Mouse (Mus musculus): Measurements from ENCODE around the gene Spo11. TPM values are rescaled to one million over a fixed set of nuclear protein-coding genes. Genes with fewer than 3 reads are reported as not detected.

Spo11 gene
- total and polyA plus RNA-seq, 2 experiments from 2014 or later: 0.96 to 1.0 TPM

DNA sequence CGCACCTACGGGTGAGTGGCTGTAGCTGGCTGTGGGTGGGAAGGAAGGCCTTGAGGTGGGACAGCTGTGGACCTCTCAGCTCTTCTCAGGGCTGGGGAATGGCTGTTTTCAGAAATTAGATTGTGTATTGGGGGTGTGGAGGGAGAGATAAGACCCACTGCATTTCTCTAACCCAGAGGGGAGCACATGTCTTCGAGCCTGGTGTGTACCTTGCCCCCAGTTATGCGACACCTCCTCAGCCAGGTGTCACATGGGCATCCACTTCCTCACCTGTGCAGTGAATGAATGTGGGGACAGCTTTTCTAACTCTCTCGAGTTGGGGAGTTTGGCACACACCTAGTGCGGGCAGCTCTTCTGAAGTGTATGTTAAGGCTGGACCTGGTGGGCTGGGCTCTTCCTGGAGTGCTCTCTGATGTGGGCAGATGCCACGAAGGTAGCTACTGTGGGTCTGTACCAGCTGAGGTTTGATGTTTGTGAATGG is 45.9 kb downstream of the Spo11 start:
- H3K27me3 ChIP-seq (ENCODE audit: insufficient read depth, low read length): peaks cover 6% of the 10 kb centered on the region
- H3K27ac ChIP-seq: no peak overlapping the region
- no peaks in the 10 kb centered on the region for H3K36me3 ChIP-seq (ENCODE audit: insufficient read depth, low read length)
- H3K9ac ChIP-seq (replicated peaks; ENCODE audit: low read length): no peak overlapping the region
- ATAC-seq (no peak), DNase-seq (ENCODE audit: low spot score) (no peak)
- TF ChIP-seq CTCF (IDR thresholded peaks at IDR 0.05; ENCODE audit: low read depth): no peak
- H3K9me3 ChIP-seq (ENCODE audit: low read length): no peaks in the 10 kb centered on the region
- peaks cover 34% of the 10 kb centered on the region for H3K4me1 ChIP-seq (ENCODE audit: insufficient read depth, low read length)
- H3K4me2 ChIP-seq (ENCODE audit: low read depth, low read length): peak overlapping the region; percentile 77
- H3K4me3 ChIP-seq (ENCODE audit: low read length): peak overlapping the region; percentile 64; the same call in 1 of the 2 replicates
- 86% methylated on average over 7 of the region's 7 CpGs for WGBS

DNA sequence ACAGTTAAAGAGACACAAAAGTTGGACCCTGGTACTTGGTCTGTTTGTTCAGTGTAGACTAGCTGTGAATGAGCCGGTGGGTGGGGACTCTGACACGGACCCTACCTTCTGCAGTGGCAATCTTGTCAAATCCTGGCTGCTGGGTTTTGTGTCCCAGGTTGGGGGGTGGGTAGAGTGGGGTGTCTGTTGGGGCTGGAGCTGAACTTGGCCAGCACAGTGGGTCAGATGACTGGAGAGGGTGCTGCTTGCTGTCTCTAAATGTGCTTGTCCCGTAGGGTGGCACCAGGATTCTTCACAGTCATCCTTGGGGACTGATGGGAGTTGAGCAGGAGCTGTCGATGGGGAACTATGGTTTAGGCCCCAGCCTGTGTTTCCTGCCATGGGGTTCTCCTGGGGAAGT is 46.5 kb downstream of the Spo11 start:
- H3K27ac ChIP-seq: no peak overlapping the region
- no peaks in the 10 kb centered on the region for H3K36me3 ChIP-seq (ENCODE audit: insufficient read depth, low read length)
- no peak for TF ChIP-seq CTCF (IDR thresholded peaks at IDR 0.05; ENCODE audit: low read depth)
- H3K27me3 ChIP-seq (ENCODE audit: insufficient read depth, low read length): peaks cover 6% of the 10 kb centered on the region
- no peaks in the 10 kb centered on the region for H3K9me3 ChIP-seq (ENCODE audit: low read length)
- peaks cover 34% of the 10 kb centered on the region for H3K4me1 ChIP-seq (ENCODE audit: insufficient read depth, low read length)
- DNase-seq (ENCODE audit: low spot score) (no peak), ATAC-seq (no peak)
- H3K4me3 ChIP-seq (ENCODE audit: low read length): no peak overlapping the region
- WGBS: 80% methylated on average over 4 of the region's 4 CpGs
- H3K9ac ChIP-seq (replicated peaks; ENCODE audit: low read length): no peak overlapping the region
- peak overlapping the region; percentile 77; the same call in 1 of the 2 replicates for H3K4me2 ChIP-seq (ENCODE audit: low read depth, low read length)

DNA sequence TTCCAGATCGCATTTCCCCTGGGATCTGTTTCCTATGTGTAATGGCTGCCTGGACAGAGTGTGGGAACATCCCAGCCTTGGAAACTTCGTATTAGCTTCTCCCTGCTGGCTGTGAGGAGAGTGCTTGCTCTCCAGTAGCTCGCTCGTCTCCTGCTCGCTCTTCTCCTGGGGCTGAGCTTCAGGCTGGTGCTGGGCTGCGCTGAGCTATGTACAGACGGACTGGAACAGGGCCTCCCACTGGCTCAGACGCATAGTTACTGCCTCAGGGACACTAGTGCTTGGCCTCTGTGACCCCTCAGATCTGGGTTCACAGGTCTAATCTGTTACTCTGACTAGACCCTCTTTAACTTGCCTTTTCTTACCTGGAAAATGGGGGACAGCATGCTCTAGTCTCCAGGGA is 46.9 kb downstream of the Spo11 start:
- Histone ChIP-seq H3K4me3 (ENCODE audit: low read length) (no peak overlapping the region), H3K36me3 (ENCODE audit: insufficient read depth, low read length) (no peaks in the 10 kb centered on the region), H3K4me1 (ENCODE audit: insufficient read depth, low read length) (peaks cover 34% of the 10 kb centered on the region), H3K4me2 (ENCODE audit: low read depth, low read length) (no peak overlapping the region), H3K27me3 (ENCODE audit: insufficient read depth, low read length) (peaks cover 6% of the 10 kb centered on the region), H3K9ac (replicated peaks; ENCODE audit: low read length) (no peak overlapping the region), H3K9me3 (ENCODE audit: low read length) (no peaks in the 10 kb centered on the region), H3K27ac (no peak overlapping the region)
- ATAC-seq (no peak), DNase-seq (ENCODE audit: low spot score) (no peak)
- TF ChIP-seq CTCF (IDR thresholded peaks at IDR 0.05; ENCODE audit: low read depth): no peak
- WGBS: 63% methylated on average over 8 of the region's 8 CpGs

DNA sequence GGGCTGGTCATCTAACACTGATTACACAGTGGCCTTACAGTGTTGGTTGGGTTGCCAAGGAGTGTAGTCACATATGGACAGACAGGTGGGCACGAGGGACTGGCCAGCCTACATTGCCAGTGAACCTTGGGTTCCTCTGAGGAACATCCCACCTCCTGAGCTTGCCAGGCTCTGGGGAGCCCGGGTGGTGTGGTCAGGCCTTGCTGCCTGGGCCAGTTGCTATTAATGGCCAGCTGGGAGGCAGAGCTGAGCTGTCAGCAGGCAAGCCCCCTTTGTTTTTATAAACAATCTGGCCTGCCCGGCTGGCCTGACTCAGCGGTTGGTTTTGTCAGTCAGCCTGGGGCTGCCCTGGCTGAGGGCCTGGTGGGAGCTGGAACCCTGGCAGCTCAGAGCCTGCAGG is 47.4 kb downstream of the Spo11 start:
- 11% methylated on average over 4 of the region's 4 CpGs for WGBS
- Histone ChIP-seq H3K9ac (replicated peaks; ENCODE audit: low read length) (no peak overlapping the region), H3K27ac (no peak overlapping the region)

DNA sequence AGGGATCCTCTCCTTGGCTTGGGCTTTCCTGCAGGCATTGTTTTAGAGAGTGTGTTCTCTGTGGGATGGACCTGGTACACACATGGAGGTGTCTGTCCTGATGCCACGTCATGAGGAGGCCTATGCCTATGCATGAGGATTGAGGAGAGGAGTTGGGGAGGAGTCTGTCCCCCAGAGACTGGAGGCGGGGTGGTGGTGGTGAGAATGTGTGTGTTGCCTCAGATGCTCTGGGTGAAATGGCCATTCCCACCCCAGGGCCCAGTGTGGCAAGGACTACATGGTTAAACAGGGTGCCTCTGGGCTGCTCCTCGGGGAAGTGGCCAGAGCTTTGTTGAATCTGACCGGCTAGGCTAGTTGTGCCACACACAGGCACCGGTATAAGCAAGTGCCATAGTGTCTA is 48.8 kb downstream of the Spo11 start:
- DNase-seq (ENCODE audit: low spot score) (no peak), ATAC-seq (no peak)
- Histone ChIP-seq H3K27ac (no peak overlapping the region), H3K27me3 (ENCODE audit: insufficient read depth, low read length) (no peaks in the 10 kb centered on the region), H3K9me3 (ENCODE audit: low read length) (no peaks in the 10 kb centered on the region), H3K36me3 (ENCODE audit: insufficient read depth, low read length) (no peaks in the 10 kb centered on the region), H3K4me3 (ENCODE audit: low read length) (no peak overlapping the region), H3K4me1 (ENCODE audit: insufficient read depth, low read length) (peaks cover 24% of the 10 kb centered on the region), H3K9ac (replicated peaks; ENCODE audit: low read length) (no peak overlapping the region), H3K4me2 (ENCODE audit: low read depth, low read length) (no peak overlapping the region)
- TF ChIP-seq CTCF (IDR thresholded peaks at IDR 0.05; ENCODE audit: low read depth): no peak
- WGBS: 78% methylated on average over 5 of the region's 5 CpGs

More for the DNA sequence above, 47.4 kb downstream of the Spo11 start:
- H3K9me3 ChIP-seq (ENCODE audit: low read length): no peaks in the 10 kb centered on the region
- TF ChIP-seq CTCF (IDR thresholded peaks at IDR 0.05; ENCODE audit: low read depth): no peak
- no peak overlapping the region for H3K4me3 ChIP-seq (ENCODE audit: low read length)
- H3K4me1 ChIP-seq (ENCODE audit: insufficient read depth, low read length): peaks cover 28% of the 10 kb centered on the region
- no peak overlapping the region for H3K4me2 ChIP-seq (ENCODE audit: low read depth, low read length)
- peaks cover 6% of the 10 kb centered on the region for H3K27me3 ChIP-seq (ENCODE audit: insufficient read depth, low read length)
- ATAC-seq (no peak), DNase-seq (ENCODE audit: low spot score) (peak; percentile 47)
- no peaks in the 10 kb centered on the region for H3K36me3 ChIP-seq (ENCODE audit: insufficient read depth, low read length)

DNA sequence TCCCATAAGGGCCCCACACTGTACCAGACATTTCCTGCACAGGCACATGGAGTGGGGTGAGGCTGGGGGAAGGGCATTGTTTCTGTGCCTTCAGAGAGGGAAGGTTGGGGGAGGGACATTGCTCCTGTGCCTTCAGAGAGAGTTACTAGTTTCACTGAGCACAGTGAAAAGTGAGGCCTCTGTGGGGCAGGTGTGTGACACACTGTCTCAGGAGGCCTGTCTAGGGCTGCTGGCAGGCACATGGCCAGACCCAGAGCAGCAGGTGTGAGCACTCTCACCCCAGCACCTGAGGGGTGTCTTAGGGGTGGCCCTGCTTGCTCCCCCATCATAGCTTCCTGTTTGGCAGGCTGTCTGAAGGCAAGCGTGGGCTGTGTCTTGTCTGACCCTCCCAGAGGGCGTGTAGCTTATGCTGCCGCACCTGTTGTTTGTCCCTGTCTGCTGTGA is 49.2 kb downstream of the Spo11 start:
- Histone ChIP-seq H3K4me3 (ENCODE audit: low read length) (no peak overlapping the region), H3K9ac (replicated peaks; ENCODE audit: low read length) (no peak overlapping the region), H3K27me3 (ENCODE audit: insufficient read depth, low read length) (no peaks in the 10 kb centered on the region), H3K4me1 (ENCODE audit: insufficient read depth, low read length) (peaks cover 24% of the 10 kb centered on the region), H3K36me3 (ENCODE audit: insufficient read depth, low read length) (0 out of 2 replicates have a peak, but pooled peaks cover 3% of the 10 kb centered on the region), H3K4me2 (ENCODE audit: low read depth, low read length) (no peak overlapping the region), H3K9me3 (ENCODE audit: low read length) (no peaks in the 10 kb centered on the region), H3K27ac (no peak overlapping the region)
- no peak for TF ChIP-seq CTCF (IDR thresholded peaks at IDR 0.05; ENCODE audit: low read depth)
- ATAC-seq (no peak), DNase-seq (ENCODE audit: low spot score) (no peak)
- WGBS: 76% methylated on average over 3 of the region's 3 CpGs

DNA sequence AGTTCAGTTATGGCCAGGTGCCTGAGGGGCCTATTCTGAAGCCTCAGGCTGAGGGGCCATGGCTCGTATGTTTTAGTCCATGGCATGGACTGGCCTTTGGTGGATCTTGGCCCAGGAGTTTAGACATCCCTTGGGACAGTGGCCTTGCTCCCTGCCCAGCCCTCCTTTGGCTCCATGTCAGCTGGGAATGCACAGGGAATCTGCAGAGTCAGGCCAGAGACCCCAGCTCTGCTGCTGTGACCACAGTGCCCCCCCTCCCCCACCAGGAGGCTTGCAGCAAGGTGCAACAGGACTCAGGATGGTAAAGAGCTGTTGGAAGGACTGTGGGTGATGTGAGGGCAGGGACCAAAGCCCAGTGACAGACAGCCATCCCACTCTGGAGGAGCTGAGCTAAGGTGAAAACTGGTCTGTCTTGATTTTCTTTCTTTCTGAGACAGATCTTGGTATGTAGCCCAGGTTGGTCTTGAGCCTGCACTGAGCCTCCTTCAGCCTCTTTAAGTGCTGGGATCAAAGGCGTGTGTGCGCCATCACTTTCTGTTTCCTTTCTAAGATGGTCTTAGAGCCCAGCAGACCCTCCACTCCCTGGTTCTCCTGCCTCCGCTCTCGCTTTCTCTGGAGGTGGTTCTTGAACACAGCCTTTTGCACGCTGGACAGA is 49.8 kb downstream of the Spo11 start:
- H3K9me3 ChIP-seq (ENCODE audit: low read length): no peaks in the 10 kb centered on the region
- 91% methylated on average over 6 of the region's 6 CpGs for WGBS
- no peak overlapping the region for H3K4me2 ChIP-seq (ENCODE audit: low read depth, low read length)
- 0 out of 2 replicates have a peak, but pooled peaks cover 3% of the 10 kb centered on the region for H3K36me3 ChIP-seq (ENCODE audit: insufficient read depth, low read length)
- no peaks in the 10 kb centered on the region for H3K27me3 ChIP-seq (ENCODE audit: insufficient read depth, low read length)
- H3K9ac ChIP-seq (replicated peaks; ENCODE audit: low read length): no peak overlapping the region
- DNase-seq (ENCODE audit: low spot score) (no peak), ATAC-seq (no peak)
- H3K27ac ChIP-seq: no peak overlapping the region
- TF ChIP-seq CTCF (IDR thresholded peaks at IDR 0.05; ENCODE audit: low read depth): no peak
- H3K4me3 ChIP-seq (ENCODE audit: low read length): no peak overlapping the region
- peaks cover 24% of the 10 kb centered on the region for H3K4me1 ChIP-seq (ENCODE audit: insufficient read depth, low read length)
